Mouse (Mus musculus) intestine, postnatal 0 days (tissue): ENCODE measurements at regions not wholly inside any gene's neighbourhood (a gene's known extent, or its start where the extent isn't known, plus 50 kb on each side); places are given as distances from the start of the nearest gene placed in this dataset.
"Not testable (repeated sequence)": the region's sequence is repeated elsewhere in the genome, so short reads cannot be mapped to it uniquely, and the experiment has no call there.

Experiments
- ATAC-seq: fragments of 200-750 bp; cut with Nextera tagmentation; 2 replicates; pipeline ENCODE4 v1.8.0; 2017; ENCODE audit warnings: mild to moderate bottlenecking, moderate TSS enrichment, moderate library complexity
- H3K27ac ChIP-seq: fragments of 300-500 bp; sonication (generic); 2 replicates; pipeline ENCODE4 v1.5.1; 2014; ENCODE audit warnings: mild to moderate bottlenecking, low read depth, low read length, moderate library complexity
- H3K27me3 ChIP-seq: fragments of 300-500 bp; sonication (generic); replicated peaks from 2 replicates; pipeline ENCODE4 v1.6.1; 2014; ENCODE audit warnings: low read length, mixed read lengths; ENCODE audit not compliant: control insufficient read depth, insufficient read depth
- H3K36me3 ChIP-seq: fragments of 300-500 bp; sonication (generic); 2 replicates; pipeline ENCODE4 v1.6.1; 2014; ENCODE audit warnings: mild to moderate bottlenecking, moderate library complexity; ENCODE audit not compliant: control insufficient read depth, insufficient read depth
- H3K4me1 ChIP-seq: fragments of 300-500 bp; sonication (generic); replicated peaks from 2 replicates; pipeline ENCODE4 v1.6.1; 2014; ENCODE audit warnings: antibody characterized with exemption, low read length, mixed read lengths; ENCODE audit not compliant: control insufficient read depth, insufficient read depth
- H3K4me2 ChIP-seq: fragments of 300-500 bp; sonication (generic); replicated peaks from 2 replicates; pipeline ENCODE4 v1.6.1; 2014; ENCODE audit warnings: low read depth, mild to moderate bottlenecking, moderate library complexity
- H3K4me3 ChIP-seq: fragments of 300-500 bp; sonication (generic); 2 replicates; pipeline ENCODE4 v1.5.1; 2014; ENCODE audit warnings: low read depth, low read length
- H3K9ac ChIP-seq: fragments of 300-500 bp; sonication (generic); 2 replicates; pipeline ENCODE4 v1.6.1; 2014; ENCODE audit warnings: mild to moderate bottlenecking, low read depth, low read length
- H3K9me3 ChIP-seq: fragments of 300-500 bp; sonication (generic); 2 replicates; pipeline ENCODE4 v1.6.1; 2016; ENCODE audit warnings: mixed run types; ENCODE audit not compliant: control insufficient read depth
- CTCF ChIP-seq: sonication (generic); IDR thresholded peaks from 2 replicates; pipeline ENCODE4 v1.5.1; 2016; ENCODE audit warnings: low read depth, mild to moderate bottlenecking, control low read depth, antibody characterized with exemption, moderate library complexity
- WGBS: fragments of 180-500 bp; shearing (Covaris S2); extraction: QIAGEN DNeasy Blood & Tissue Kit; methylation state at CpG from one replicate; pipeline ENCODE4 v1.1.7; 2014; 5-methylcytosine and 5-hydroxymethylcytosine counted together

GRCm38 (mm10) chr1:12574274-12574673, 1160.4 kb downstream of the A830018L16Rik start:
- Histone ChIP-seq H3K4me2 (no peak overlapping the region), H3K36me3 (no peaks in the 10 kb centered on the region), H3K4me1 (no peaks in the 10 kb centered on the region), H3K4me3 (no peak overlapping the region), H3K9ac (no peak overlapping the region), H3K27me3 (no peaks in the 10 kb centered on the region), H3K9me3 (no peaks in the 10 kb centered on the region), H3K27ac (no peak overlapping the region)
- 68% methylated on average over 5 of the region's 5 CpGs for WGBS
- no peak for TF ChIP-seq CTCF
- no peak for ATAC-seq

DNA sequence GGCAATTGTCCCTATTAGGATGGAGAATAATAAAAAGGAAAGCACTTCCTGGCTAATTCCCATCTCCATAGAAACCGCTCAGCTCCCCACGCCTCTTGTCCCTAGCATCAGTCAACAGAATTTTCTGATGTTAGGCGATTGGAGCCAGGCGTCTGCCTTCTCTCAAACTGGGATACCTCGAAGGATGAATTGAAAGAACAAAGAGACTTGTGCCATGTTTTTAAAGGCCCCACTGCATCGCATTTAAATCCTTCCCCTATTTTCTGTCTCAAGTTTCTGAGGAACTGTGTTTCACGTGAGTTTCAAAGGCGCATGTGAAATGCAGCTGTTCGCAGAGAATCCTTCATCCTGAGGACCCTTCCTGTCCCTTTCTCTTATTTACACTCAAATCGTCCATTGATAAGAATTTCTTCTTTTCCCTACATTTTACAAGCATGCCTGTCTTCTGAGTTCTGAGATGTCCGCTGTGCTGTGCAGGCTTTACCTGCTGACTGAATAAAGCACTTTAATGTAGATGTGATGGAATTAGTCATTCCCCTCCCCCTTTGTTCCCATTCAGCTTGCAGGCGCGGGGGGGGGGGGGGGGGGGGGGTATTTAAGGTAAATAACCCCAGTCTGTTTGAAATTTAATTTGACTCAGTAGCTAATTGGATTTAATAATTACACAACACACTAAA, 1163.3 kb downstream of the A830018L16Rik start:
- no peaks in the 10 kb centered on the region for H3K27me3 ChIP-seq
- H3K27ac ChIP-seq: no peak overlapping the region
- no peak for TF ChIP-seq CTCF
- no peak overlapping the region for H3K4me2 ChIP-seq
- H3K4me3 ChIP-seq: no peak overlapping the region
- no peaks in the 10 kb centered on the region for H3K9me3 ChIP-seq
- no peak for ATAC-seq
- H3K36me3 ChIP-seq: no peaks in the 10 kb centered on the region
- no peaks in the 10 kb centered on the region for H3K4me1 ChIP-seq
- no peak overlapping the region for H3K9ac ChIP-seq
- WGBS: 21% methylated on average over 12 of the region's 13 CpGs

GRCm38 (mm10) chr1:12577978-12578377, 1164.1 kb downstream of the A830018L16Rik start:
- Histone ChIP-seq H3K36me3 (no peaks in the 10 kb centered on the region), H3K9me3 (no peaks in the 10 kb centered on the region), H3K27ac (no peak overlapping the region), H3K27me3 (no peaks in the 10 kb centered on the region), H3K4me1 (no peaks in the 10 kb centered on the region), H3K9ac (no peak overlapping the region), H3K4me2 (no peak overlapping the region), H3K4me3 (no peak overlapping the region)
- WGBS: 91% methylated on average over 1 of the region's 1 CpGs
- ATAC-seq: no peak
- no peak for TF ChIP-seq CTCF

- Histone ChIP-seq H3K4me1 (no peaks in the 10 kb centered on the region), H3K4me3 (no peak overlapping the region), H3K36me3 (no peaks in the 10 kb centered on the region), H3K9ac (no peak overlapping the region), H3K27ac (no peak overlapping the region), H3K9me3 (no peaks in the 10 kb centered on the region), H3K27me3 (no peaks in the 10 kb centered on the region), H3K4me2 (no peak overlapping the region)
- 77% methylated on average over 3 of the region's 3 CpGs for WGBS
- no peak for TF ChIP-seq CTCF
- ATAC-seq: no peak
These were observed 1169.1 kb downstream of the A830018L16Rik start for GRCm38 (mm10) chr1:12583012-12583411.

GRCm38 (mm10) chr1:12586981-12587380, 1173.1 kb downstream of the A830018L16Rik start:
- H3K9ac ChIP-seq, H3K36me3 ChIP-seq, H3K27ac ChIP-seq, H3K4me3 ChIP-seq, H3K4me2 ChIP-seq, H3K4me1 ChIP-seq, ATAC-seq, H3K27me3 ChIP-seq, H3K9me3 ChIP-seq: not testable (repeated sequence)
- WGBS: 92% methylated on average over 6 of the region's 6 CpGs

GRCm38 (mm10) chr1:12612102-12612501, 1198.2 kb downstream of the A830018L16Rik start:
- H3K27ac ChIP-seq: no peak overlapping the region
- TF ChIP-seq CTCF: no peak
- no peak overlapping the region for H3K9ac ChIP-seq
- H3K27me3 ChIP-seq: no peaks in the 10 kb centered on the region
- H3K4me1 ChIP-seq: no peaks in the 10 kb centered on the region
- H3K36me3 ChIP-seq: no peaks in the 10 kb centered on the region
- H3K4me2 ChIP-seq: no peak overlapping the region
- no peak overlapping the region for H3K4me3 ChIP-seq
- no peak for ATAC-seq
- WGBS: 87% methylated on average over 4 of the region's 4 CpGs
- no peaks in the 10 kb centered on the region for H3K9me3 ChIP-seq

DNA sequence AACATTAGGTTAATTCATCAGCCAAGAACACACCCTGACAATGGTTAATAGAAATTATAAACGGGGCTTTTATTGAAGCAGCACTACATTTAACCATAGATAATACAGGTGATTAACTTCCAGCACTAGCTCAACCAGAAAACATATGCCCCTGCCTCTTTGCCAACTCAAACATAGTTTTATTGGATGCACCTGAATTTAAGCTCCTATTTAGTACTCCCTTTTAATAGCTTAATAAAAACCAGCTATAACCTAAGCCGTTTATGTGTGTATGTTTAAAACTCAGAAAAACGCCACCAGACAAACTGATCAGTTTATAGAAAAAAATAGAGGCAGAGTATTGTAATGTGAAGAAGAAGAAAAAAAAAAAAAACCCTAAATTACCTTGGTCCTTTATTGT, 1201.4 kb downstream of the A830018L16Rik start:
- no peak for TF ChIP-seq CTCF
- Histone ChIP-seq H3K27ac (no peak overlapping the region), H3K9ac (no peak overlapping the region), H3K36me3 (no peaks in the 10 kb centered on the region), H3K4me3 (no peak overlapping the region), H3K27me3 (no peaks in the 10 kb centered on the region), H3K4me2 (no peak overlapping the region), H3K9me3 (no peaks in the 10 kb centered on the region), H3K4me1 (no peaks in the 10 kb centered on the region)
- WGBS: 84% methylated on average over 3 of the region's 3 CpGs
- ATAC-seq: no peak
